Comparison of ENCODE assay signal across 24 mouse cellular contexts in genomic region chr13:103648016-103648415, GRCm38 (mm10).
DNase-seq lines count a peak whose midpoint lies in the region; ATAC-seq lines count a peak whose summit lies in the region.
"Had no signal": no experiment of that assay in that cellular context is flagged by ENCODE, and none has a peak within 500 bp of the region (broad histone marks: within the 10 kb centered on the region; RNA-seq: fewer than 3 reads in every experiment).

No protein-coding gene starts in this region.

- no peak overlapping the region for H3K4me2 ChIP-seq in neural tube, embryonic 15.5 days
- H3K4me2 ChIP-seq: embryonic facial prominence, embryonic 13.5 days; embryonic facial prominence, embryonic 15.5 days; forebrain, embryonic 13.5 days; forebrain, embryonic 15.5 days had no signal

- peak; percentile 56 for DNase-seq in heart, adult 11 months
- no peak for DNase-seq in heart, postnatal 25 days (ENCODE audit: low spot score)
- peak; percentile 11 for DNase-seq in neural tube, embryonic 10.5 days (ENCODE audit: extremely low spot score, low spot score)
- peak; percentile 69 for DNase-seq in NIH3T3 (ENCODE audit: low read depth)
- DNase-seq in fibroblast of lung, adult 2 months (ENCODE audit: low read depth): peak; percentile 56
- DNase-seq in embryo, embryonic 11 days: no peak
- DNase-seq in yolk sac, embryonic 10.5 days (ENCODE audit: low spot score): no peak
- DNase-seq: adrenal gland, adult 2 months; adrenal gland, postnatal 10 days; adrenal gland, postnatal 25 days; cerebellum, adult 11 months; cerebellum, adult 2 months; cerebellum, adult 9-10 months; cerebellum, postnatal 10 days; cerebellum, postnatal 25 days; forebrain, postnatal 0 days had no signal

- intact Hi-C loops in heart, postnatal 25 days (cut with DNase I): no loop called here

- 73% methylated on average over 4 of the region's 4 CpGs for WGBS in neural tube, embryonic 15.5 days

- H3K27ac ChIP-seq in neural tube, embryonic 15.5 days (replicated peaks): no peak overlapping the region
- H3K27ac ChIP-seq: embryonic facial prominence, embryonic 13.5 days; embryonic facial prominence, embryonic 15.5 days; forebrain, embryonic 13.5 days; forebrain, embryonic 15.5 days had no signal

- H3K4me1 ChIP-seq in neural tube, embryonic 15.5 days: peaks cover 5% of the 10 kb centered on the region

- no peak for ATAC-seq in neural tube, embryonic 15.5 days (ENCODE audit: low FRiP score)
- ATAC-seq: activated CD4-positive, CD25-positive, alpha-beta regulatory T cell, adult 4 months; forebrain, embryonic 13.5 days; forebrain, embryonic 15.5 days; forebrain, postnatal 0 days; Patski had no signal

- H3K9ac ChIP-seq in neural tube, embryonic 15.5 days (replicated peaks): no peak overlapping the region
- H3K9ac ChIP-seq: embryonic facial prominence, embryonic 13.5 days; embryonic facial prominence, embryonic 15.5 days; forebrain, embryonic 13.5 days; forebrain, embryonic 15.5 days; forebrain, postnatal 0 days had no signal

- no peaks in the 10 kb centered on the region; the same call in 1 of the 2 replicates for H3K27me3 ChIP-seq in neural tube, embryonic 15.5 days (replicated peaks)
- H3K27me3 ChIP-seq: embryonic facial prominence, embryonic 13.5 days; forebrain, embryonic 13.5 days; forebrain, embryonic 15.5 days; Patski had no signal

- H3K36me3 ChIP-seq in neural tube, embryonic 15.5 days: no peaks in the 10 kb centered on the region
- H3K36me3 ChIP-seq: embryonic facial prominence, embryonic 13.5 days; embryonic facial prominence, embryonic 15.5 days; forebrain, embryonic 15.5 days had no signal

- no peak overlapping the region for H3K4me3 ChIP-seq in neural tube, embryonic 15.5 days (replicated peaks)
- H3K4me3 ChIP-seq: embryonic facial prominence, embryonic 13.5 days; embryonic facial prominence, embryonic 15.5 days; erythroblast, embryonic 14.5 days; forebrain, embryonic 13.5 days; forebrain, embryonic 15.5 days had no signal

- H3K9me3 ChIP-seq in neural tube, embryonic 15.5 days (replicated peaks): no peaks in the 10 kb centered on the region
- H3K9me3 ChIP-seq: embryonic facial prominence, embryonic 13.5 days; embryonic facial prominence, embryonic 15.5 days; forebrain, embryonic 13.5 days; forebrain, embryonic 15.5 days had no signal

Comparison
In these comparisons a context has a peak if more than half of its experiments do, and no peak if none do; other contexts are left out.
1. DNase-seq: peak in heart, adult 11 months (single experiment), neural tube, embryonic 10.5 days (single experiment), NIH3T3 (single experiment) and fibroblast of lung, adult 2 months (single experiment); none in heart, postnatal 25 days (single experiment), embryo, embryonic 11 days (single experiment) and yolk sac, embryonic 10.5 days (single experiment).